Mouse (Mus musculus) embryonic fibroblast, embryonic 13.5 days (primary cell): Measurements from ENCODE around the gene Mybpc2.

Source experiments
- CTCF ChIP-seq: IDR thresholded peaks from 2 replicates; pipeline ENCODE4 v1.5.1; 2011; ENCODE audit warnings: mild to moderate bottlenecking, control low read depth, low read length, moderate library complexity, borderline replicate concordance; ENCODE audit not compliant: insufficient read depth
- POLR2A ChIP-seq: IDR thresholded peaks from 2 replicates; pipeline ENCODE4 v1.6.1; 2011; ENCODE audit warnings: low read depth, mild to moderate bottlenecking, control low read depth, low read length, moderate library complexity

GRCm38 (mm10) chr7:44564486-44564885 is 40.0 kb upstream of the Mybpc2 start:
- no peak for TF ChIP-seq CTCF
- no peak for TF ChIP-seq POLR2A
